Mouse (Mus musculus) embryonic facial prominence, embryonic 15.5 days (tissue): Measurements from ENCODE around the gene Ppp1r9a. TPM values are rescaled to one million over a fixed set of nuclear protein-coding genes. Genes with fewer than 3 reads are reported as not detected.

ENCODE experiments used
- ATAC-seq: fragments of 200-750 bp; cut with Nextera tagmentation; 2 replicates; pipeline ENCODE4 v1.8.0; 2017; ENCODE audit warnings: low read depth, moderate TSS enrichment; ENCODE audit not compliant: insufficient number of reproducible peaks, low FRiP score, low TSS enrichment
- H3K27ac ChIP-seq: fragments of 300-500 bp; sonication (generic); replicated peaks from 2 replicates; pipeline ENCODE4 v1.5.1; 2015; ENCODE audit warnings: mild to moderate bottlenecking, inconsistent platforms
- H3K27me3 ChIP-seq: fragments of 300-500 bp; sonication (generic); 2 replicates; pipeline ENCODE4 v1.6.1; 2015; ENCODE audit warnings: inconsistent platforms
- H3K36me3 ChIP-seq: fragments of 300-500 bp; sonication (generic); 2 replicates; pipeline ENCODE4 v1.6.1; 2015; ENCODE audit warnings: mild to moderate bottlenecking, inconsistent platforms
- H3K4me1 ChIP-seq: fragments of 300-500 bp; sonication (generic); 2 replicates; pipeline ENCODE4 v1.6.1; 2015; ENCODE audit warnings: inconsistent platforms
- H3K4me2 ChIP-seq: fragments of 300-500 bp; sonication (generic); replicated peaks from 2 replicates; pipeline ENCODE4 v1.6.1; 2015; ENCODE audit warnings: mild to moderate bottlenecking, inconsistent platforms
- H3K4me3 ChIP-seq: fragments of 300-500 bp; sonication (generic); replicated peaks from 2 replicates; pipeline ENCODE4 v1.5.1; 2015; ENCODE audit warnings: mild to moderate bottlenecking, inconsistent platforms
- H3K9ac ChIP-seq: fragments of 300-500 bp; sonication (generic); 2 replicates; pipeline ENCODE4 v1.6.1; 2015; ENCODE audit warnings: inconsistent platforms
- H3K9me3 ChIP-seq: fragments of 300-500 bp; sonication (generic); replicated peaks from 2 replicates; pipeline ENCODE4 v1.6.1; 2016; ENCODE audit warnings: inconsistent platforms
- WGBS: fragments of 180-500 bp; shearing (Covaris S2); methylation state at CpG from one replicate; pipeline ENCODE4 v1.1.7; 2015; 5-methylcytosine and 5-hydroxymethylcytosine counted together
- polyA plus RNA-seq: library from polyadenylated mRNA; unstranded; fragments of >200 nt; fragmentation: Nextera tagmentation; extraction: Ambion mirVana; gene quantifications from 2 replicates; pipeline ENCODE4 v1.2.1, GENCODE M21; 2015

Ppp1r9a gene
- polyA plus RNA-seq, 1 experiment from 2014 or later, result 13.7 TPM

DNA sequence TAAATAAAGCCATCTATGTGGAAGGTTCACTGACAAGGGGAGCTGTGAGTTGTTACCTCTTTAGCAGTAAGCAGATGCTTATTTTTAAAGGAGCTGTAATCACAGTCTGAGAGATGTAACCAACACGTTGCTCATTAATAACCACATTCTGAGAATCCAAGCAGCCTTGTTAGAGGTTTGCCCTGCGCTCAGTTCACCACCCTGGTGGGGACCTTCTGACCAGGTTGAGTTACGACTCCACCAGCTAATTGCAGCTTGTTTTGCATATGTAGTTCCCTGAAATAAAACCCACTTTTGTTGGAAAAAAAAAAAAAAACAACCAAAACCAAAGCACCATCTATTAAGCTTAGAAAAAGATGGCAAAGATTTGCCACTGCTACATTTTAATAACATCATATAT lies 205.8 kb downstream of the Ppp1r9a start:
- no peak overlapping the region for H3K27ac ChIP-seq
- no peaks in the 10 kb centered on the region for H3K36me3 ChIP-seq
- H3K9me3 ChIP-seq, result no peaks in the 10 kb centered on the region
- WGBS, result 59% methylated on average over 3 of the region's 3 CpGs
- no peak overlapping the region for H3K9ac ChIP-seq
- ATAC-seq, result no peak
- no peaks in the 10 kb centered on the region for H3K4me1 ChIP-seq
- H3K4me3 ChIP-seq, result no peak overlapping the region
- H3K4me2 ChIP-seq, result no peak overlapping the region
- no peaks in the 10 kb centered on the region for H3K27me3 ChIP-seq

DNA sequence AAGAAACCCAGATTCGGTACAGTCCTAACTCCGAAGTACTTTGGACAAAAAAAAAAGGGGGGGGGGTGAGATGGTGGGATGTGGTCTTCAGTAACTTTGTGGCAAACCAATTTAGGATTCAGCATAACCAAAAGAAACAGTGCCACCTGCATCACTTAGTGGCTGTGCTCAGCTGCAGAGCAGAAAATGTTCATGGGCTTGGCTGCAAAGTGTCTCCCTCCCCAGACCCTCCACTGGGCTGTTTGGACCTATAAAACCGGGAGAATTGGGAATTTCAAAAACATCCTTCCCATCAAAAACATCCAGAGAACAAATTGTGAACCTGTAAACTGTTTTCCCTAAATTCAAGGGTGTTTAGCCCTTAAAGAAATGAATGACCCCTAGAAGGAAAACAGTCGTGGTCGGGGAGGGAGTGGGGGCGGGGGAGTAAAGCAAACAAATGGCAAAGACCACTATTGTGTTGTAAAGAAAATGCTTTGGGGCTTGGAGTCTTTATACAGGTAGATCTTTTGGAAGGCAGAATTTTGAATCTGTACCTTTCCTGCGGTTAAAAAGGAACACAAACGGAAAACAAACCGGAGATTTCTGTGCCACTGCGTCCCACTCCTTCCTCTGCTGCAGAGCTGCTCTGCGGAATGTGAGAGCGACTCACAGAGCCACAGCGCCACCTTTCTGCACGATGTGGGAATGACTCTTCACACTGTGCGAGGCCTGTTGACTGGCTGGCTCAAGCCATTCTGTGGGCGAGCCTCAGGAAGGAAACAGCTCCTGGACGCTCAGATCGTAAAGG lies 207.4 kb downstream of the Ppp1r9a start:
- Histone ChIP-seq H3K4me3 (peak overlapping the region; percentile 36), H3K27me3 (no peaks in the 10 kb centered on the region), H3K9me3 (no peaks in the 10 kb centered on the region), H3K27ac (peak overlapping the region; percentile 40; the same call in 1 of the 2 replicates), H3K4me2 (peak overlapping the region; percentile 56), H3K4me1 (no peaks in the 10 kb centered on the region), H3K9ac (no peak overlapping the region), H3K36me3 (peaks cover 3% of the 10 kb centered on the region; the same call in 1 of the 2 replicates)
- ATAC-seq, result peak; percentile 95
- WGBS, result 4% methylated on average over 18 of the region's 18 CpGs

DNA sequence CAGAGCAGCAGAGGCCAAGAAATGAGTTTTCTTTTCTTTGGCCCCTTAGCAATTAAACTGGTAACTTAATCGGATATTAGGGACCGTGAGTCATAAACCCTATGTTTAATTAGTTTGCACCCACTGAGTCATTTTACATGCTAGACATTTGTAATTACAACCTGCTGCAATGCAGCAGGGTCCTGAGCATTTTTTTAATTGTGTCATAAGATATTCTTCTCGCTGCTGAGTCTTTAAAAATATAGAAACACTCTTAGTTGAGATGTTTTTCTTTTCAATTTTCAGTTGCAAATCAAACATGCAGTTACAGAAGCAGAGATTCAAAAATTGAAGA lies 208.0 kb downstream of the Ppp1r9a start:
- H3K4me3 ChIP-seq, result no peak overlapping the region
- H3K27me3 ChIP-seq, result no peaks in the 10 kb centered on the region
- H3K4me1 ChIP-seq, result no peaks in the 10 kb centered on the region
- no peak overlapping the region for H3K9ac ChIP-seq
- ATAC-seq, result no peak
- H3K9me3 ChIP-seq, result no peaks in the 10 kb centered on the region
- H3K36me3 ChIP-seq, result peaks cover 9% of the 10 kb centered on the region; the same call in 1 of the 2 replicates
- H3K27ac ChIP-seq, result no peak overlapping the region
- H3K4me2 ChIP-seq, result no peak overlapping the region
- WGBS, result 20% methylated on average over 3 of the region's 3 CpGs

DNA sequence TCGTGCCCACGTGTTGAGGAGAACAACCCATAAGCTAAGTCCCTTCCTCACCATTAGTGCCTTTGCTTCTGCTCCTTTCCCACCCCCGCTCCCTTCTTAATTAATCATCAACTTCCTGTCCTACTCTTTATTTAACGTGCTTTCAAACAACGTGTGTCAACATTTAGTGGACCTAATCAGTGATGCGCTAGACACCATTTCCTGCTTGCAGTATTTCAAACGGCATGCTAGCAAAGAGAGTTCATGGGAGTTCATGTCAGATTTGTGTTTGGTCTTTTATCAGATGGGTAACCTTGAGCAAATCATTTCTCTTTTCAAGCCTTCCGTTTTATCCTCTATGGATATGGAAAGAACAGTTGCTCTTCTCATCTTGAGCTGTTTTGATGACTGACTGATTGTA lies 210.4 kb downstream of the Ppp1r9a start:
- H3K9ac ChIP-seq, result no peak overlapping the region
- no peak overlapping the region for H3K4me2 ChIP-seq
- no peaks in the 10 kb centered on the region for H3K9me3 ChIP-seq
- 43% methylated on average over 8 of the region's 8 CpGs for WGBS
- no peaks in the 10 kb centered on the region for H3K27me3 ChIP-seq
- no peak overlapping the region for H3K27ac ChIP-seq
- H3K36me3 ChIP-seq, result peaks cover 14% of the 10 kb centered on the region; the same call in 1 of the 2 replicates
- no peaks in the 10 kb centered on the region for H3K4me1 ChIP-seq
- ATAC-seq, result no peak
- H3K4me3 ChIP-seq, result no peak overlapping the region

DNA sequence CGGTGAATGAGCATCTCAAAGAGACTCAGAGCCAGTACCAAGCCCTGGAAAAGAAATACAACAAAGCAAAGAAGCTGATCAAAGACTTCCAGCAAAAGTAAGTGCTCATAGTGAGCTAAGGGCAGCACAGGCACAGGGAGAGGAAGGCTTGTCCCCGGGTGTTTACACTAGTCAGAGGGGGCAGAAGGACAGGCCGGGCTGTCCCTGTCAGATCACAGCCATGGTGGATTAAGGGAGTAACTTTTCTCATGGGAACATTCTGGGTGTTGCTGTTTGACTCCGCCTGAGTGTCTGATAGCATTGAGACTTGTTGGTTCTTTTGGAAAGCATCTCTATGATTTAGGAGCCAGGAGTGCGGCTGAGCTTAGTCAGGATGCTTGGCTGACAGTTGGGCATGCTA lies 211.0 kb downstream of the Ppp1r9a start:
- Histone ChIP-seq H3K9me3 (no peaks in the 10 kb centered on the region), H3K27ac (no peak overlapping the region), H3K4me1 (no peaks in the 10 kb centered on the region), H3K36me3 (peaks cover 14% of the 10 kb centered on the region; the same call in 1 of the 2 replicates), H3K27me3 (no peaks in the 10 kb centered on the region), H3K4me3 (no peak overlapping the region), H3K9ac (no peak overlapping the region), H3K4me2 (no peak overlapping the region)
- no peak for ATAC-seq
- WGBS, result 63% methylated on average over 5 of the region's 5 CpGs

DNA sequence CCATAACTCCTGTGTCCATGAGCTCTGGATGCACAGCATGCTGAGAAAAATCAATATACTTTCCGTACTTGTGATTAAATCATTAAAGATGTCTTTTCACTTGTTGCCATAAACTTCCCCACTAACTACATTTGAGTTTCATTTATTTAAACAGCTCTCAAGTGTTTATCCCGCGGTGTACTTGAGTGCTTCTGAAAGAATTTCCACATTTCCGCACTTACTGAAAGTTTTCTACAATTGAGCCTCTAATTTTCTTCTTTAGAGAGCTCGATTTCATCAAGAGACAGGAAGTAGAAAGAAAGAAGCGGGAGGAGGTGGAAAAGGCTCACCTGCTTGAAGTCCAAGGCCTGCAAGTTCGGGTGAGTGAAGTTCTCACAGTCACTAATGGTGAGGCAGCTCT lies 212.1 kb downstream of the Ppp1r9a start:
- H3K27me3 ChIP-seq, result no peaks in the 10 kb centered on the region
- H3K4me2 ChIP-seq, result no peak overlapping the region
- no peak overlapping the region for H3K9ac ChIP-seq
- H3K4me1 ChIP-seq, result no peaks in the 10 kb centered on the region
- peaks cover 14% of the 10 kb centered on the region; the same call in 1 of the 2 replicates for H3K36me3 ChIP-seq
- WGBS, result 86% methylated on average over 7 of the region's 7 CpGs
- H3K9me3 ChIP-seq, result no peaks in the 10 kb centered on the region
- no peak overlapping the region for H3K27ac ChIP-seq
- no peak overlapping the region for H3K4me3 ChIP-seq
- ATAC-seq, result no peak

DNA sequence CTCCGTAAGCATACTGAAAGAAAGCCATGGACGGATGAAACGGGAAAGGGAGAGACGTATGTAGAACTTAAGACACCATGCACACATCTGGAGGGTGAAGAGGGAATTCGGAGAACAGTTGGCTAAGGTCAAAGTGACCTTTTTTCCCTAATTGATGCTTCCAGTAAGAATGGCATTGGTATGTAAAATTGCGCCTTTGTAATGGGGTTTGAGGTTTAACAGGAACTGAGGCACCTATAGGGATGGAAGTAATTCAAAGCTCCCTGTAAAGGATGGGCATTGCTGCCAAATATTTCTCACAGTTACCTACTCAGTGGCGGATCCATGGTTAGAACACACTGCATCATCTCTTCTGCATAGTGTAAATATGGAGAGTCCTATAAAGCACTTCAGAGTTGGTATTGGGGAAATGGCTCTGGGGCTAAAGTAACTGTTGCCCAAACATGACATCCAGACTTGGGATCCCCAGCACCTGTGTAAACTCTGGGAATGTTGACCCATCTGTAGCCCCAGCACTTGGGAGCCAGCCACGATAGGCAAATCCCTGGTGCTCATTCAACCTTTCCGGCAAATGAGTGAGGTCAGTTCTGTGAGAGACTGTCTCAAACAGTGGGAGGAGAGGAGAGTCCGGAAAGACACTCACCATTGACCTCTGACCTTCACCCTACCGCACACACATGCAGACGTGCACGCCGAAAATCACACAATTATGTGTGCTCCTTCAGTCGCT lies 216.6 kb downstream of the Ppp1r9a start:
- no peak overlapping the region for H3K27ac ChIP-seq
- H3K4me1 ChIP-seq, result no peaks in the 10 kb centered on the region
- no peaks in the 10 kb centered on the region for H3K9me3 ChIP-seq
- ATAC-seq, result no peak
- 81% methylated on average over 15 of the region's 15 CpGs for WGBS
- no peak overlapping the region for H3K4me3 ChIP-seq
- no peak overlapping the region for H3K9ac ChIP-seq
- H3K4me2 ChIP-seq, result no peak overlapping the region
- no peaks in the 10 kb centered on the region for H3K27me3 ChIP-seq
- 0 out of 2 replicates have a peak, but pooled peaks cover 14% of the 10 kb centered on the region for H3K36me3 ChIP-seq

DNA sequence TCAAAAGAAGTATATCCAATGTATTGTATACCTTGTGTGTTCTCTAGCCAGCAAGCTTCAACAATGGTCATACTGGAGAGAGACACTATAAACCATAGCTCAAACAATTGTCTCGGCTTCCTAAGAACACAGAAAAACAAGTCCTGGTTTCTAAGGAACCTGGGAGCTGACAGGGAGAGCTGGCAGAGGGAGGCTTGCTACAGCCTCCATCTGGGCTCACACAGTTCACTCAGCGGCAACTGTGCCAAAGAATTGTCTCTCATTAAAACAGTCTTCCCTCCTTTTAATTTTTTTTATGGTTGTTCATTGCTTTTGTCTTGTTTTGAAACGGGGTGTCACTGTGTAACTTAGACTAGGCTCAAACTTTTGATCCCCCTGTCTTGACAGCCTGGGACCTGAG lies 217.5 kb downstream of the Ppp1r9a start:
- ATAC-seq, result no peak
- H3K27ac ChIP-seq, result no peak overlapping the region
- WGBS, result 60% methylated on average over 3 of the region's 3 CpGs

DNA sequence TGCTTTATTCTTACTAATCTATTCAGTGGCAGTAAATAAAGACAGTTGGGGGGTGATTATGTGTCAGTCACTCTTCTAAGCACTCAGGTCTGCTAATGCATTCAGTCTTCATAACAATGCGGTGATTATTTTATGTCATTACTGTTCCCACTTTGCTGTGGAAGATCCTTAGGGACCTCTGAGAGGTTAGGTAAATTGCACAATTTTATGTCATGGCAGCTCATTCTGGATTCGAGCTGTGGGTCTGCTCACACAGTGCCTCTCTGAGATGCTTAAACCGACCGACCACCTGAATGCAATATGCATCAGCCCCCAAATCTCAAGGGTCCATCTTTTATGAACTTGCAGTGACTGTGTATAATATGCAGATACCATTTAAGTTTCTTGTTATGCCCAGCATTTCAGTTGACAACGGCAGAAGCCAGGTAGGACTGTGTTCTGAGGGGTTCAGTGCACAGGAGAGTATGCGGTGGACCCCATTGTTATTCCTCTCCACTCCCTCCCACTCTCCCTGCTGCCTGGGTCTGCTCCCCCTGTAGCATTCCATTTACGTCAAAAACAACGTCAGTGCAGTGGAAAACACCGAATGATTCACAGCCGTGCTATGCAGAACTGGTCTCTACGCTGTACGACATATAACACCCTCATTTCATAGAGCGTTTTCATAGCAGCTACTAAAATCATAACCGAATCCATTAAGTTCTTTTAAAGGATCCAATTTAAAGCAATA lies 226.8 kb downstream of the Ppp1r9a start:
- 75% methylated on average over 14 of the region's 14 CpGs for WGBS
- ATAC-seq, result no peak
- no peaks in the 10 kb centered on the region for H3K36me3 ChIP-seq
- H3K27me3 ChIP-seq, result no peaks in the 10 kb centered on the region
- no peak overlapping the region for H3K9ac ChIP-seq
- no peak overlapping the region for H3K27ac ChIP-seq
- no peaks in the 10 kb centered on the region for H3K9me3 ChIP-seq
- no peak overlapping the region for H3K4me2 ChIP-seq
- H3K4me1 ChIP-seq, result no peaks in the 10 kb centered on the region
- H3K4me3 ChIP-seq, result no peak overlapping the region

More for the DNA sequence above, 217.5 kb downstream of the Ppp1r9a start:
- H3K9ac ChIP-seq, result no peak overlapping the region
- no peak overlapping the region for H3K4me3 ChIP-seq
- no peaks in the 10 kb centered on the region for H3K9me3 ChIP-seq
- H3K36me3 ChIP-seq, result 0 out of 2 replicates have a peak, but pooled peaks cover 10% of the 10 kb centered on the region
- H3K27me3 ChIP-seq, result no peaks in the 10 kb centered on the region
- H3K4me1 ChIP-seq, result no peaks in the 10 kb centered on the region
- no peak overlapping the region for H3K4me2 ChIP-seq

DNA sequence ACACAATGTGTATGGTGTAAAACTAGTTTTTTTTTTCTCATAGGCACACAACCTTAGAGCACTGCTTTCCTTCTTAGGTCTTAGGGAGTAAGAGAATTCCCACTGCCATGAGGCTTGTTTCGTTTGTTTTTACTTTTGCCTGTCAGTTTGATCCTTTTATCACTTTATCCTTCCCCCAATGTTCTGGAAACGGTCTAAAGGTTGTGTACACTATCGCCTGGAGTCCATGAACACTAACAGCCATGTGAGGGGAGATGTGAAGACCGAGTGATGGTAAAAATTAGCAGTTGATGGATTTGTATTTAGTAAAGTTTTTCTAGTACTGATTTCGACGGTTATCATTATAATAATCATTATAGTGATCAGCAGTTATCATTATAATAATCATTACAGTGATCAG lies 232.3 kb downstream of the Ppp1r9a start:
- Histone ChIP-seq H3K36me3 (no peaks in the 10 kb centered on the region), H3K4me3 (no peak overlapping the region), H3K9ac (no peak overlapping the region), H3K27me3 (no peaks in the 10 kb centered on the region), H3K4me2 (no peak overlapping the region), H3K4me1 (no peaks in the 10 kb centered on the region), H3K27ac (no peak overlapping the region), H3K9me3 (no peaks in the 10 kb centered on the region)
- no peak for ATAC-seq
- WGBS, result 78% methylated on average over 6 of the region's 6 CpGs

DNA sequence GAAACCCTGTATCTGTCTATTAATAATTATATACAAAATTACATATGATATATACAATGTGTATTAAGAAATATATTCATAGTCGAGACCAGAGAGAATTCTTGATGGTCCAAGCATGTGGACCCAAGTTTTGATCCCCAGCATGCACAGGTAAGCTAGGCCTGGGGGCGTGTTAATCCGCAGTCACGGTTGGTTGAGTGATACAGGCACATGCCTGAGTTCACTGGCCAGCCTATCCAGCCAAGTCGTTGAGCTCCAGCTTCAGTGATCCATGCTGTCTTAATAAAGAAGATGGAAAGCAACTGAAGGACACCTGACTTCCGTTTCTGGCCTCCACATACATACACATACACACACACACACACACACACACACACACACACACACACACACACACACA lies 233.3 kb downstream of the Ppp1r9a start:
- WGBS, result 75% methylated on average over 6 of the region's 6 CpGs
- Histone ChIP-seq H3K4me2 (no peak overlapping the region), H3K9me3 (no peaks in the 10 kb centered on the region), H3K27me3 (no peaks in the 10 kb centered on the region), H3K36me3 (no peaks in the 10 kb centered on the region), H3K9ac (no peak overlapping the region), H3K27ac (no peak overlapping the region), H3K4me1 (no peaks in the 10 kb centered on the region), H3K4me3 (no peak overlapping the region)
- no peak for ATAC-seq
